Mouse (Mus musculus): ENCODE data around the gene Car10. TPM values are rescaled to one million over a fixed set of nuclear protein-coding genes. Genes with fewer than 3 reads are reported as not detected.

Gene Car10
- polyA plus RNA-seq, 1 experiment from 2014 or later, result 0.05 TPM

- Histone ChIP-seq H3K9me3 (replicated peaks; ENCODE audit: control insufficient read depth, low read length) (no peaks in the 10 kb centered on the region), H3K4me2 (ENCODE audit: low read depth, low read length) (no peak overlapping the region), H3K27ac (ENCODE audit: low read length) (no peak overlapping the region), H3K36me3 (ENCODE audit: control insufficient read depth, insufficient read depth) (no peaks in the 10 kb centered on the region), H3K9ac (ENCODE audit: low read length) (no peak overlapping the region), H3K4me1 (ENCODE audit: control insufficient read depth, insufficient read depth, low read length) (peaks cover 5% of the 10 kb centered on the region; the same call in 1 of the 2 replicates), H3K4me3 (ENCODE audit: low read length) (no peak overlapping the region), H3K27me3 (ENCODE audit: control insufficient read depth, insufficient read depth, low read length) (peaks cover 54% of the 10 kb centered on the region)
- no peak for ATAC-seq (replicated peaks; ENCODE audit: extremely low read depth, insufficient read depth, low FRiP score)
- under 1% methylated on average over 6 of the region's 6 CpGs for WGBS
Measured at GRCm38 (mm10) chr11:93100606-93101005, 2.8 kb downstream of the Car10 start.

- 11% methylated on average over 2 of the region's 2 CpGs for WGBS
- H3K27me3 ChIP-seq (ENCODE audit: control insufficient read depth, insufficient read depth, low read length), result peaks cover 54% of the 10 kb centered on the region
- no peak for ATAC-seq (replicated peaks; ENCODE audit: extremely low read depth, insufficient read depth, low FRiP score)
Measured at GRCm38 (mm10) chr11:93101106-93101505, 3.3 kb downstream of the Car10 start.

GRCm38 (mm10) chr11:93102321-93102720 lies 4.5 kb downstream of the Car10 start:
- H3K9ac ChIP-seq (ENCODE audit: low read length), result no peak overlapping the region
- no peaks in the 10 kb centered on the region for H3K36me3 ChIP-seq (ENCODE audit: control insufficient read depth, insufficient read depth)
- H3K9me3 ChIP-seq (replicated peaks; ENCODE audit: control insufficient read depth, low read length), result no peaks in the 10 kb centered on the region
- WGBS, result 85% methylated on average over 9 of the region's 9 CpGs
- H3K27ac ChIP-seq (ENCODE audit: low read length), result no peak overlapping the region
- no peak for ATAC-seq (replicated peaks; ENCODE audit: extremely low read depth, insufficient read depth, low FRiP score)
- peaks cover 5% of the 10 kb centered on the region; the same call in 1 of the 2 replicates for H3K4me1 ChIP-seq (ENCODE audit: control insufficient read depth, insufficient read depth, low read length)
- H3K4me2 ChIP-seq (ENCODE audit: low read depth, low read length), result no peak overlapping the region
- no peak overlapping the region for H3K4me3 ChIP-seq (ENCODE audit: low read length)
- peaks cover 51% of the 10 kb centered on the region for H3K27me3 ChIP-seq (ENCODE audit: control insufficient read depth, insufficient read depth, low read length)

More at GRCm38 (mm10) chr11:93101106-93101505, 3.3 kb downstream of the Car10 start:
- Histone ChIP-seq H3K36me3 (ENCODE audit: control insufficient read depth, insufficient read depth) (no peaks in the 10 kb centered on the region), H3K9me3 (replicated peaks; ENCODE audit: control insufficient read depth, low read length) (no peaks in the 10 kb centered on the region), H3K9ac (ENCODE audit: low read length) (no peak overlapping the region), H3K4me2 (ENCODE audit: low read depth, low read length) (no peak overlapping the region), H3K4me1 (ENCODE audit: control insufficient read depth, insufficient read depth, low read length) (peaks cover 5% of the 10 kb centered on the region; the same call in 1 of the 2 replicates), H3K4me3 (ENCODE audit: low read length) (no peak overlapping the region), H3K27ac (ENCODE audit: low read length) (no peak overlapping the region)

- Histone ChIP-seq H3K9ac (ENCODE audit: low read length) (no peak overlapping the region), H3K27me3 (ENCODE audit: control insufficient read depth, insufficient read depth, low read length) (peaks cover 42% of the 10 kb centered on the region), H3K4me1 (ENCODE audit: control insufficient read depth, insufficient read depth, low read length) (peaks cover 5% of the 10 kb centered on the region; the same call in 1 of the 2 replicates), H3K9me3 (replicated peaks; ENCODE audit: control insufficient read depth, low read length) (no peaks in the 10 kb centered on the region), H3K27ac (ENCODE audit: low read length) (no peak overlapping the region), H3K4me2 (ENCODE audit: low read depth, low read length) (no peak overlapping the region), H3K36me3 (ENCODE audit: control insufficient read depth, insufficient read depth) (no peaks in the 10 kb centered on the region), H3K4me3 (ENCODE audit: low read length) (no peak overlapping the region)
- 47% methylated on average over 3 of the region's 3 CpGs for WGBS
- ATAC-seq (replicated peaks; ENCODE audit: extremely low read depth, insufficient read depth, low FRiP score), result no peak
Measured at GRCm38 (mm10) chr11:93103101-93103815, 5.4 kb downstream of the Car10 start.

- Histone ChIP-seq H3K36me3 (ENCODE audit: control insufficient read depth, insufficient read depth) (no peaks in the 10 kb centered on the region), H3K4me2 (ENCODE audit: low read depth, low read length) (no peak overlapping the region), H3K9me3 (replicated peaks; ENCODE audit: control insufficient read depth, low read length) (no peaks in the 10 kb centered on the region), H3K4me3 (ENCODE audit: low read length) (no peak overlapping the region), H3K27ac (ENCODE audit: low read length) (no peak overlapping the region), H3K27me3 (ENCODE audit: control insufficient read depth, insufficient read depth, low read length) (no peaks in the 10 kb centered on the region), H3K4me1 (ENCODE audit: control insufficient read depth, insufficient read depth, low read length) (no peaks in the 10 kb centered on the region), H3K9ac (ENCODE audit: low read length) (no peak overlapping the region)
- 55% methylated on average over 1 of the region's 1 CpGs for WGBS
- no peak for ATAC-seq (replicated peaks; ENCODE audit: extremely low read depth, insufficient read depth, low FRiP score)
Measured at GRCm38 (mm10) chr11:93109451-93109850, 11.6 kb downstream of the Car10 start.

GRCm38 (mm10) chr11:93120766-93121415 lies 23.1 kb downstream of the Car10 start:
- H3K4me3 ChIP-seq (ENCODE audit: low read length), result no peak overlapping the region
- ATAC-seq (replicated peaks; ENCODE audit: extremely low read depth, insufficient read depth, low FRiP score), result no peak
- H3K4me2 ChIP-seq (ENCODE audit: low read depth, low read length), result no peak overlapping the region
- no peaks in the 10 kb centered on the region for H3K9me3 ChIP-seq (replicated peaks; ENCODE audit: control insufficient read depth, low read length)
- H3K9ac ChIP-seq (ENCODE audit: low read length), result no peak overlapping the region
- no peak overlapping the region for H3K27ac ChIP-seq (ENCODE audit: low read length)
- no peaks in the 10 kb centered on the region for H3K27me3 ChIP-seq (ENCODE audit: control insufficient read depth, insufficient read depth, low read length)
- no peaks in the 10 kb centered on the region for H3K4me1 ChIP-seq (ENCODE audit: control insufficient read depth, insufficient read depth, low read length)
- 59% methylated on average over 10 of the region's 10 CpGs for WGBS
- H3K36me3 ChIP-seq (ENCODE audit: control insufficient read depth, insufficient read depth), result no peaks in the 10 kb centered on the region

GRCm38 (mm10) chr11:93123691-93124090 lies 25.9 kb downstream of the Car10 start:
- Histone ChIP-seq H3K4me3 (ENCODE audit: low read length) (no peak overlapping the region), H3K27ac (ENCODE audit: low read length) (no peak overlapping the region), H3K4me1 (ENCODE audit: control insufficient read depth, insufficient read depth, low read length) (no peaks in the 10 kb centered on the region), H3K9ac (ENCODE audit: low read length) (no peak overlapping the region), H3K9me3 (replicated peaks; ENCODE audit: control insufficient read depth, low read length) (no peaks in the 10 kb centered on the region), H3K36me3 (ENCODE audit: control insufficient read depth, insufficient read depth) (no peaks in the 10 kb centered on the region), H3K27me3 (ENCODE audit: control insufficient read depth, insufficient read depth, low read length) (no peaks in the 10 kb centered on the region), H3K4me2 (ENCODE audit: low read depth, low read length) (no peak overlapping the region)
- ATAC-seq (replicated peaks; ENCODE audit: extremely low read depth, insufficient read depth, low FRiP score), result no peak
- WGBS, result 59% methylated on average over 4 of the region's 4 CpGs

- Histone ChIP-seq H3K27ac (ENCODE audit: low read length) (no peak overlapping the region), H3K36me3 (ENCODE audit: control insufficient read depth, insufficient read depth) (no peaks in the 10 kb centered on the region), H3K9me3 (replicated peaks; ENCODE audit: control insufficient read depth, low read length) (no peaks in the 10 kb centered on the region), H3K27me3 (ENCODE audit: control insufficient read depth, insufficient read depth, low read length) (no peaks in the 10 kb centered on the region), H3K4me2 (ENCODE audit: low read depth, low read length) (no peak overlapping the region), H3K4me1 (ENCODE audit: control insufficient read depth, insufficient read depth, low read length) (no peaks in the 10 kb centered on the region), H3K4me3 (ENCODE audit: low read length) (no peak overlapping the region), H3K9ac (ENCODE audit: low read length) (no peak overlapping the region)
- 75% methylated on average over 3 of the region's 3 CpGs for WGBS
- no peak for ATAC-seq (replicated peaks; ENCODE audit: extremely low read depth, insufficient read depth, low FRiP score)
Measured at GRCm38 (mm10) chr11:93126466-93126865, 28.6 kb downstream of the Car10 start.

GRCm38 (mm10) chr11:93128481-93128880 lies 30.7 kb downstream of the Car10 start:
- Histone ChIP-seq H3K4me2 (ENCODE audit: low read depth, low read length) (no peak overlapping the region), H3K4me1 (ENCODE audit: control insufficient read depth, insufficient read depth, low read length) (no peaks in the 10 kb centered on the region), H3K9ac (ENCODE audit: low read length) (no peak overlapping the region), H3K4me3 (ENCODE audit: low read length) (no peak overlapping the region), H3K9me3 (replicated peaks; ENCODE audit: control insufficient read depth, low read length) (no peaks in the 10 kb centered on the region), H3K27me3 (ENCODE audit: control insufficient read depth, insufficient read depth, low read length) (no peaks in the 10 kb centered on the region), H3K36me3 (ENCODE audit: control insufficient read depth, insufficient read depth) (no peaks in the 10 kb centered on the region), H3K27ac (ENCODE audit: low read length) (no peak overlapping the region)
- ATAC-seq (replicated peaks; ENCODE audit: extremely low read depth, insufficient read depth, low FRiP score), result no peak
- WGBS, result 57% methylated on average over 2 of the region's 2 CpGs

All from heart, embryonic 16.5 days (tissue).